Comparison of ENCODE assay signal across 21 mouse cellular contexts in genomic region chr14:20397220-20397619, GRCm38 (mm10). TPM values are rescaled to one million over a fixed set of nuclear protein-coding genes. Genes with fewer than 3 reads are reported as not detected.
"Had no signal": no experiment of that assay in that cellular context is flagged by ENCODE, and none has a peak within 500 bp of the region (broad histone marks: within the 10 kb centered on the region; RNA-seq: fewer than 3 reads in every experiment).

No protein-coding gene starts in this region.

- H3K4me2 ChIP-seq: lung, embryonic 15.5 days; midbrain, embryonic 11.5 days; midbrain, embryonic 13.5 days; midbrain, embryonic 15.5 days; neural tube, embryonic 12.5 days; stomach, embryonic 15.5 days had no signal

- H3K4me3 ChIP-seq: lung, embryonic 15.5 days; megakaryocyte, embryonic 14.5 days; midbrain, embryonic 13.5 days; midbrain, embryonic 15.5 days; neural tube, embryonic 12.5 days; stomach, embryonic 15.5 days had no signal

- DNase-seq: lung, adult 2 months; lung, postnatal 14 days; lung, postnatal 36 days; right cerebral cortex, postnatal 14 days; thymus, adult 2 months; thymus, postnatal 14 days; thymus, postnatal 36 days had no signal

- H3K36me3 ChIP-seq: lung, embryonic 15.5 days; midbrain, embryonic 13.5 days; midbrain, embryonic 15.5 days; neural tube, embryonic 12.5 days; stomach, embryonic 15.5 days had no signal

- H3K9me3 ChIP-seq: lung, embryonic 15.5 days; megakaryocyte, embryonic 14.5 days; midbrain, embryonic 13.5 days; midbrain, embryonic 15.5 days; neural tube, embryonic 12.5 days; stomach, embryonic 15.5 days had no signal

- H3K9ac ChIP-seq: lung, embryonic 15.5 days; midbrain, embryonic 13.5 days; midbrain, embryonic 15.5 days; neural tube, embryonic 12.5 days; stomach, embryonic 15.5 days had no signal

- H3K27ac ChIP-seq: lung, embryonic 15.5 days; macrophage; midbrain, embryonic 13.5 days; midbrain, embryonic 15.5 days; neural tube, embryonic 12.5 days; stomach, embryonic 15.5 days; stomach, postnatal 0 days had no signal

- H3K27me3 ChIP-seq: lung, embryonic 15.5 days; midbrain, embryonic 13.5 days; midbrain, embryonic 15.5 days; neural tube, embryonic 12.5 days; stomach, embryonic 15.5 days had no signal

- ATAC-seq: lung, postnatal 0 days; midbrain, embryonic 13.5 days; midbrain, embryonic 15.5 days had no signal

RNA-seq across cellular contexts. Expression of gene Cfap70, which starts 54.8 kb away (rescaled TPM):
- total RNA-seq: megakaryocyte progenitor cell, adult 5-6 weeks; monocyte, adult 5-6 weeks; neutrophil, adult 5-6 weeks had no signal
- polyA plus RNA-seq: macrophage; spleen, adult 2 months; thymus, adult 2 months had no signal
